Comparison of ENCODE assay signal across 11 mouse cellular contexts in genomic region chr12:28872271-28872670, GRCm38 (mm10).
DNase-seq lines count a peak whose midpoint lies in the region; TF ChIP-seq lines count a peak whose summit lies in the region.
"Had no signal": no experiment of that assay in that cellular context is flagged by ENCODE, and none has a peak within 500 bp of the region (broad histone marks: within the 10 kb centered on the region; RNA-seq: fewer than 3 reads in every experiment).

No protein-coding gene starts in this region.

- DNase-seq in left cerebral cortex, adult 11 months (ENCODE audit: low spot score), result peak; percentile 85
- no peak for DNase-seq in left cerebral cortex, postnatal 4 days
- DNase-seq in frontal cortex, postnatal 36 days (ENCODE audit: low spot score in 2 of 2), result peak; percentile 82 to 92
- DNase-seq in left cerebral cortex, adult 2 months (ENCODE audit: extremely low spot score in 1 of 2, low spot score in 2 of 2), result peak; percentile 79 to 80
- DNase-seq in right cerebral cortex, postnatal 36 days (ENCODE audit: low spot score in 2 of 2), result peak; percentile 87 to 94
- DNase-seq in B cell, adult 2 months, result no peak
- DNase-seq in urinary bladder, postnatal 10 days (ENCODE audit: low spot score), result no peak
- DNase-seq: cerebellum, postnatal 14 days; heart, adult 18-20 months; midbrain, embryonic 14.5 days had no signal

- peak overlapping the region; percentile 83 for H3K27ac ChIP-seq in left cerebral cortex, adult 2 months
- H3K27ac ChIP-seq: stomach, embryonic 15.5 days had no signal

- TF ChIP-seq CTCF in left cerebral cortex, adult 2 months (IDR thresholded peaks at IDR 0.05), result no peak

- intact Hi-C loops in left cerebral cortex, postnatal 4 days (cut with DNase I), result no loop called here
- intact Hi-C loops in left cerebral cortex, adult 2 months (cut with DNase I), result loop anchor here (1.0 to 5.0 kb wide), 5 partner anchors 102 to 655 kb away; partner anchors contain the start of gene Myt1l

- no peak overlapping the region for H3K4me3 ChIP-seq in left cerebral cortex, adult 2 months
- H3K4me3 ChIP-seq: stomach, embryonic 15.5 days had no signal

Comparison
In these comparisons a context has a peak if more than half of its experiments do, and no peak if none do; other contexts are left out.
1. DNase-seq: peak in left cerebral cortex, adult 11 months (single experiment), frontal cortex, postnatal 36 days (2 of 2), left cerebral cortex, adult 2 months (2 of 2) and right cerebral cortex, postnatal 36 days (2 of 2); none in left cerebral cortex, postnatal 4 days (single experiment), B cell, adult 2 months (0 of 2) and urinary bladder, postnatal 10 days (single experiment).